15 mouse cellular contexts compared by ENCODE assay signal in genomic region chr6:33517890-33518410, GRCm38 (mm10).
DNase-seq lines count a peak whose midpoint lies in the region.
"Had no signal": no experiment of that assay in that cellular context is flagged by ENCODE, and none has a peak within 500 bp of the region (broad histone marks: within the 10 kb centered on the region; RNA-seq: fewer than 3 reads in every experiment).

No protein-coding gene starts in this region.

- intact Hi-C loops in left cerebral cortex, postnatal 36 days (cut with DNase I), result no loop called here

- DNase-seq in embryo, embryonic 11 days, result peak; percentile 19
- DNase-seq in embryo, embryonic 9.5 days (ENCODE audit: extremely low spot score), result no peak
- peak; percentile 11 for DNase-seq in 416B (ENCODE audit: low read depth)
- peak; percentile 10 for DNase-seq in forelimb bud, embryonic 11.5 days (ENCODE audit: low read depth, low spot score)
- peak; percentile 32 to 41 for DNase-seq in thymus, postnatal 10 days (ENCODE audit: low spot score in 2 of 2)
- no peak for DNase-seq in adrenal gland, postnatal 14 days
- no peak for DNase-seq in left cerebral cortex, postnatal 36 days (ENCODE audit: low spot score in 2 of 2)
- DNase-seq: adrenal gland, postnatal 36 days; cerebellum, adult 9-11 months; heart, postnatal 10 days; kidney, adult 8-10 months; kidney, postnatal 25 days; liver, embryonic 13.5 days; lung, embryonic 14.5 days; lung, postnatal 36 days had no signal

Comparison
In these comparisons a context has a peak if more than half of its experiments do, and no peak if none do; other contexts are left out.
1. DNase-seq: peak in embryo, embryonic 11 days (single experiment), 416B (single experiment), forelimb bud, embryonic 11.5 days (single experiment) and thymus, postnatal 10 days (2 of 2); none in embryo, embryonic 9.5 days (single experiment), adrenal gland, postnatal 14 days (single experiment) and left cerebral cortex, postnatal 36 days (0 of 2).